Mouse (Mus musculus) heart, embryonic 12.5 days (tissue): ENCODE data around the gene Abcc12. TPM values are rescaled to one million over a fixed set of nuclear protein-coding genes. Genes with fewer than 3 reads are reported as not detected.

Source experiments
- ATAC-seq: fragments of 200-750 bp; cut with Nextera tagmentation; 2 replicates; pipeline ENCODE4 v1.8.0; 2017; ENCODE audit warnings: moderate TSS enrichment, moderate library complexity; ENCODE audit not compliant: insufficient number of reproducible peaks, low FRiP score
- H3K27ac ChIP-seq: fragments of 300-500 bp; sonication (generic); 2 replicates; pipeline ENCODE4 v1.5.1; 2016; ENCODE audit warnings: mild to moderate bottlenecking, moderate library complexity; ENCODE audit not compliant: poor library complexity, severe bottlenecking
- H3K27me3 ChIP-seq: fragments of 300-500 bp; sonication (generic); replicated peaks from 2 replicates; pipeline ENCODE4 v1.6.1; 2016; ENCODE audit warnings: mild to moderate bottlenecking, moderate library complexity
- H3K36me3 ChIP-seq: fragments of 300-500 bp; sonication (generic); 2 replicates; pipeline ENCODE4 v1.6.1; 2016; ENCODE audit warnings: mild to moderate bottlenecking, moderate library complexity
- H3K4me1 ChIP-seq: fragments of 300-500 bp; sonication (generic); replicated peaks from 2 replicates; pipeline ENCODE4 v1.6.1; 2016; ENCODE audit warnings: mild to moderate bottlenecking
- H3K4me2 ChIP-seq: fragments of 300-500 bp; sonication (generic); 2 replicates; pipeline ENCODE4 v1.6.1; 2016; ENCODE audit warnings: mild to moderate bottlenecking, moderate library complexity
- H3K4me3 ChIP-seq: fragments of 300-500 bp; sonication (generic); 2 replicates; pipeline ENCODE4 v1.5.1; 2016; ENCODE audit warnings: mild to moderate bottlenecking
- H3K9ac ChIP-seq: fragments of 300-500 bp; sonication (generic); 2 replicates; pipeline ENCODE4 v1.6.1; 2016; ENCODE audit warnings: mild to moderate bottlenecking, moderate library complexity
- H3K9me3 ChIP-seq: fragments of 300-500 bp; sonication (generic); replicated peaks from 2 replicates; pipeline ENCODE4 v1.6.1; 2016; ENCODE audit warnings: mild to moderate bottlenecking, moderate library complexity
- WGBS: fragments of 180-500 bp; shearing (Covaris S2); methylation state at CpG from one replicate; pipeline ENCODE4 v1.1.7; 2016; 5-methylcytosine and 5-hydroxymethylcytosine counted together
- polyA plus RNA-seq: library from polyadenylated mRNA; unstranded; fragments of >200 nt; fragmentation: Nextera tagmentation; extraction: Ambion mirVana; gene quantifications from 2 replicates; pipeline ENCODE4 v1.2.1, GENCODE M21; 2016

Abcc12 gene
- not detected in 2 replicates for polyA plus RNA-seq

GRCm38 (mm10) chr8:86580458-86580857, at the start of gene Abcc12:
Gene Abcc12 (minus strand): TSS chr8:86580686.
- ATAC-seq, result no peak
- H3K9me3 ChIP-seq, result no peaks in the 10 kb centered on the region

GRCm38 (mm10) chr8:86630212-86630611, 49.7 kb upstream of the Abcc12 start:
- WGBS, result 58% methylated on average over 5 of the region's 5 CpGs
- Histone ChIP-seq H3K4me2 (no peak overlapping the region), H3K4me1 (peaks cover 24% of the 10 kb centered on the region), H3K4me3 (no peak overlapping the region), H3K27ac (no peak overlapping the region), H3K9me3 (no peaks in the 10 kb centered on the region), H3K27me3 (no peaks in the 10 kb centered on the region), H3K9ac (no peak overlapping the region), H3K36me3 (peaks cover 25% of the 10 kb centered on the region)
- ATAC-seq, result no peak

More at GRCm38 (mm10) chr8:86580458-86580857, at the start of gene Abcc12:
- Histone ChIP-seq H3K36me3 (no peaks in the 10 kb centered on the region), H3K27me3 (no peaks in the 10 kb centered on the region), H3K27ac (no peak within 1 kb of the TSS), H3K9ac (no peak within 1 kb of the TSS), H3K4me3 (no peak within 1 kb of the TSS), H3K4me2 (no peak within 1 kb of the TSS), H3K4me1 (peaks cover 6% of the 10 kb centered on the region)

- H3K4me2 ChIP-seq, result peak overlapping the region; percentile 87
- peak overlapping the region; percentile 95 for H3K4me3 ChIP-seq
- peaks cover 21% of the 10 kb centered on the region for H3K4me1 ChIP-seq
- no peak for ATAC-seq
- peak overlapping the region; percentile 89 for H3K9ac ChIP-seq
- no peaks in the 10 kb centered on the region for H3K36me3 ChIP-seq
- H3K27me3 ChIP-seq, result no peaks in the 10 kb centered on the region
- no peaks in the 10 kb centered on the region for H3K9me3 ChIP-seq
- H3K27ac ChIP-seq, result no peak overlapping the region; the same call in 1 of the 2 replicates
- 32% methylated on average over 7 of the region's 7 CpGs for WGBS
Observed at GRCm38 (mm10) chr8:86624915-86625314, 44.4 kb upstream of the Abcc12 start.

GRCm38 (mm10) chr8:86623911-86624731, 43.6 kb upstream of the Abcc12 start, which contains the start of gene Lonp2:
Gene Lonp2 (plus strand): TSS chr8:86624043.
- Histone ChIP-seq H3K4me2 (peak within 1 kb of the TSS; percentile 87), H3K27ac (peak within 1 kb of the TSS; percentile 76), H3K4me3 (peak within 1 kb of the TSS; percentile 95), H3K4me1 (peaks cover 14% of the 10 kb centered on the region), H3K9ac (peak within 1 kb of the TSS; percentile 89), H3K9me3 (no peaks in the 10 kb centered on the region), H3K36me3 (no peaks in the 10 kb centered on the region), H3K27me3 (no peaks in the 10 kb centered on the region)
- peak; percentile 99 for ATAC-seq
- WGBS, result under 1% methylated on average over 62 of the region's 62 CpGs

- Histone ChIP-seq H3K36me3 (no peaks in the 10 kb centered on the region), H3K9me3 (no peaks in the 10 kb centered on the region), H3K27me3 (no peaks in the 10 kb centered on the region), H3K27ac (no peak overlapping the region), H3K9ac (peak overlapping the region; percentile 61), H3K4me3 (peak overlapping the region; percentile 95), H3K4me1 (peaks cover 12% of the 10 kb centered on the region), H3K4me2 (peak overlapping the region; percentile 87)
- no peak for ATAC-seq
- WGBS, result 2% methylated on average over 14 of the region's 14 CpGs
Observed at GRCm38 (mm10) chr8:86623551-86623910, 43.0 kb upstream of the Abcc12 start.

- peak; percentile 66 for ATAC-seq
- WGBS, result 59% methylated on average over 7 of the region's 7 CpGs
- H3K4me3 ChIP-seq, result no peak overlapping the region
- H3K9ac ChIP-seq, result no peak overlapping the region
- H3K27me3 ChIP-seq, result no peaks in the 10 kb centered on the region
- H3K4me1 ChIP-seq, result no peaks in the 10 kb centered on the region
- no peaks in the 10 kb centered on the region for H3K9me3 ChIP-seq
- H3K27ac ChIP-seq, result no peak overlapping the region
- no peak overlapping the region for H3K4me2 ChIP-seq
- H3K36me3 ChIP-seq, result no peaks in the 10 kb centered on the region
Observed at GRCm38 (mm10) chr8:86617759-86618387, 37.4 kb upstream of the Abcc12 start.

- no peak overlapping the region for H3K4me2 ChIP-seq
- ATAC-seq, result no peak
- no peak overlapping the region for H3K27ac ChIP-seq
- H3K9me3 ChIP-seq, result peaks cover 7% of the 10 kb centered on the region; the same call in 1 of the 2 replicates
- no peaks in the 10 kb centered on the region for H3K27me3 ChIP-seq
- 84% methylated on average over 6 of the region's 6 CpGs for WGBS
- no peaks in the 10 kb centered on the region for H3K36me3 ChIP-seq
- no peaks in the 10 kb centered on the region for H3K4me1 ChIP-seq
- H3K9ac ChIP-seq, result no peak overlapping the region
- H3K4me3 ChIP-seq, result no peak overlapping the region
Observed at GRCm38 (mm10) chr8:86615095-86615769, 34.7 kb upstream of the Abcc12 start.

GRCm38 (mm10) chr8:86613798-86614197, 33.3 kb upstream of the Abcc12 start:
- WGBS, result 68% methylated on average over 2 of the region's 2 CpGs
- no peaks in the 10 kb centered on the region for H3K36me3 ChIP-seq
- no peak overlapping the region for H3K4me3 ChIP-seq
- H3K4me2 ChIP-seq, result no peak overlapping the region
- no peak overlapping the region for H3K27ac ChIP-seq
- no peak overlapping the region for H3K9ac ChIP-seq
- ATAC-seq, result no peak
- peaks cover 7% of the 10 kb centered on the region; the same call in 1 of the 2 replicates for H3K9me3 ChIP-seq
- no peaks in the 10 kb centered on the region for H3K4me1 ChIP-seq
- H3K27me3 ChIP-seq, result no peaks in the 10 kb centered on the region

- H3K4me2 ChIP-seq, result no peak overlapping the region
- H3K4me1 ChIP-seq, result no peaks in the 10 kb centered on the region
- H3K9ac ChIP-seq, result no peak overlapping the region
- ATAC-seq, result no peak
- no peaks in the 10 kb centered on the region for H3K27me3 ChIP-seq
- no peak overlapping the region for H3K4me3 ChIP-seq
- no peaks in the 10 kb centered on the region for H3K36me3 ChIP-seq
- no peaks in the 10 kb centered on the region for H3K9me3 ChIP-seq
- 71% methylated on average over 3 of the region's 3 CpGs for WGBS
- no peak overlapping the region for H3K27ac ChIP-seq
Observed at GRCm38 (mm10) chr8:86604676-86605075, 24.2 kb upstream of the Abcc12 start.

- no peak overlapping the region for H3K4me2 ChIP-seq
- H3K4me1 ChIP-seq, result no peaks in the 10 kb centered on the region
- ATAC-seq, result no peak
Observed at GRCm38 (mm10) chr8:86603174-86603573, 22.7 kb upstream of the Abcc12 start.

GRCm38 (mm10) chr8:86600311-86600710, 19.8 kb upstream of the Abcc12 start:
- Histone ChIP-seq H3K4me1 (no peaks in the 10 kb centered on the region), H3K4me2 (no peak overlapping the region), H3K9me3 (no peaks in the 10 kb centered on the region), H3K27me3 (no peaks in the 10 kb centered on the region), H3K36me3 (no peaks in the 10 kb centered on the region), H3K27ac (no peak overlapping the region), H3K9ac (no peak overlapping the region), H3K4me3 (no peak overlapping the region)
- 69% methylated on average over 3 of the region's 3 CpGs for WGBS
- ATAC-seq, result no peak

More at GRCm38 (mm10) chr8:86603174-86603573, 22.7 kb upstream of the Abcc12 start:
- H3K27me3 ChIP-seq, result no peaks in the 10 kb centered on the region
- WGBS, result 71% methylated on average over 2 of the region's 2 CpGs
- H3K36me3 ChIP-seq, result no peaks in the 10 kb centered on the region
- no peak overlapping the region for H3K4me3 ChIP-seq
- no peak overlapping the region for H3K27ac ChIP-seq
- no peaks in the 10 kb centered on the region for H3K9me3 ChIP-seq
- no peak overlapping the region for H3K9ac ChIP-seq
